Mouse (Mus musculus) cerebellum, postnatal 4 days (tissue): ENCODE measurements around the gene Zbtb3.
A peak's percentile ranks its signal among the peaks of the same experiment; 100 is the strongest.

Experiments used
- DNase-seq, 2 experiments: peaks; one replicate each; pipeline ENCODE4 v3.0.0; 2022; ENCODE audit warnings: low spot score in 2 of 2, mixed read lengths in 1 of 2

The Zbtb3 gene

DNA sequence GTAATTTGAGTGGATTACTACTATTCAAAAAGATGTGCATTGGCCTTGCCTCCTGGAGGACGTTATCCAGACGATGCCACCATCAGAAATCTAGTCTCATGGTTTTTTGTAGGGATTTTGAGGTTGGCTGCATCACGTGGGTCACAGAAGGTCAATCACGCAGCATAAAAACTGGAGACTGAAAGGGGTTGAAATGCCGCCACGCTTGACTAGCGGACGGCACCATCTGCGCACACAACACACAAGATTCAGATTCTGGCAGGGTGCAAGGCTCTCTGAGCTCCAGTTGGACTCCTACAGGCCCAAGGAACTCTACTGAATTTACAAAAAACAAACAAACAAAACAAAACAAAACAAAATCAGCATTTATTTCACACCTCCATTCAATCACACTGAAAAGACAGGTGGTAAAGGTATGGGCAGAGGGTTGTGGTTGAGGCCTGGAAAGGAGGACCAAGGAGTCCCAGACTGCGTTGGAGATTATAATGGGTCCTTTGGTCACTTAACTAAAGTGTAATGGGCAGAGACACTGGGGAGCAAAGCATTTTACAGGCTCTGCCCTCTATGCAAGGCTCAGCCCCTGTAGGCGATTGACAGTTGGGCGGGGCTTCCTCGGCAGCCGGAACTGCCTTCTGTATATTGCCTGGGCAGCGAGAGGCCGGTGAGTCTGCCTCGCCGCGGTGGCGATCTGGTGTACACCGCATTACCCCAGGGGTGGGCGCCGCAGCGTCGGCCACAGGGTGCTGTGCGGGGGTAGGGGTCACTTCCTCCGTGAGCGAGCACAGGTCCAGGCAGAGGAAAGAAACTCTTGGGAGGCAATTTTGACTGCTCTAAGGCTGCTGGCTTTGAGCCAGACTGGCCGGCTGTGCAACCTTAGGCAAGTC is 37.8 kb downstream of the Zbtb3 start:
- DNase-seq, result peak in 1 of 2 experiments; percentile 69

DNA sequence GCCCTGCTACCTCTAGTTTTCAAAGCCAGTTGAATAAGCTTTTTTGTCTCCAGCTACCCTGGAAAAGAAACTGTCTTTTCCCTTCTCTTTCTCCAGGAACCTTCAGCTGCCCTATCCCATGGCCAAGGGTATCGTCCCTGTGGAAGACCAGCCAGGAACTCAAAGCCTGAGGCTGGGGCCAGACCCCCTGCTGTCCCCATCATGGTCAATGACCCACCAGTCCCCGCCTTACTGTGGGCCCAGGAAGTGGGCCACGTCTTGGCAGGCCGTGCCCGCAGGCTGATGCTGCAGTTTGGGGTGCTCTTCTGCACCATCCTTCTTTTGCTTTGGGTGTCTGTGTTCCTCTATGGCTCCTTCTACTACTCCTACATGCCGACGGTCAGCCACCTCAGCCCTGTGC is 38.7 kb downstream of the Zbtb3 start:
- no peak for DNase-seq

DNA sequence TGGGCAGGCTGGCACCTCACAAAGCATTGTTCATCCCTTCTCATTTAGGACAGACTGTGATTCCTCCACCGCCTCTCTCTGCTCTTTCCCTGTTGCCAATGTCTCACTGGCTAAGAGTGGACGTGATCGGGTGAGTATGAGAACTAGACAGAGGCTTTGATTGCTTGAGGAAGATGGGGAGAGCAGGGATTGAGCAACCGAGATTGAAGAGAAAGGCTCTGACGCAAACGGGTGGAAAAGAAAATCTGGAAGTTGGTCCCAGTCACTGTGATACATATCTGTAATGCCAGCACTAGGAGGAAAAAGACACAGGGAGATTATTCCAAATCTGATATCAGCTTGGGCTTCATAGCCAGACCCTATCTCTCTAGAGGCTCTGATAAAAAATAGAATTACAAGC is 40.6 kb downstream of the Zbtb3 start:
- DNase-seq, result no peak

DNA sequence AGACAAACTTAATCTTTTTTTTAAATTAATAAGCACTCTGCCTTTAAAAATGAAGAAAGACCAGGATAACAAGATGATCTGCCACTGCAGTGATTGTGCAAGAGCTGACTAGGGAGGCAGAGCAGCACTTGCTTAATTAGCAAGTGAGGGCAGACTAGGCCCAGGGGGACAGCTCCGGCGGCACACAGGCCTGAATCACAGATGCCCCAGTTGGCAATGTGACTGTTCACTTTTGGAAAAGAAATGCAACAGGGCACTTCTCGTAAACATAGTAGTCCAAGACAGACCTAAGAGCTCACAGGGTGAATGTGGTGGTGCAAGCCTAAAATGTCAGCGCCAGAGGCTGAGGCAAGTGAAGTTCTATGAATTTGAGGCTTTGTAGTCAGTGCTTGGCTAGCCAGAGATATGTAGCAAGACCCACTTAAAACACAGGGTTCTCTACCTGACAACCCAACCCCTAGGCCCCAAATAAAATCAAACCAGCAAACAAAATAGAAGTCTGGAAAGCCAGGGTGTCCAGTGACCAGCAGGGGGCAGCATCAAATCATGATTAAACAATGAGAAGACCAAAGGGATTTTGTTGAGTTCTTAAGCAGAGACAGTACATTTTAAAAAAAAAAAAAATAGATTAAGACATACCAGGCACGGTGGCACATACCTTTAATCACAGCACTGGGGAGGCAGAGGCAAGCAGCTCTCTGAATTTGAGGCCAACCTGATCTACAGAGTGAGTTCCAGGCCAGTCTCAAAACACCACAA is 42.2 kb downstream of the Zbtb3 start:
- DNase-seq, result peak; percentile 57 to 80

DNA sequence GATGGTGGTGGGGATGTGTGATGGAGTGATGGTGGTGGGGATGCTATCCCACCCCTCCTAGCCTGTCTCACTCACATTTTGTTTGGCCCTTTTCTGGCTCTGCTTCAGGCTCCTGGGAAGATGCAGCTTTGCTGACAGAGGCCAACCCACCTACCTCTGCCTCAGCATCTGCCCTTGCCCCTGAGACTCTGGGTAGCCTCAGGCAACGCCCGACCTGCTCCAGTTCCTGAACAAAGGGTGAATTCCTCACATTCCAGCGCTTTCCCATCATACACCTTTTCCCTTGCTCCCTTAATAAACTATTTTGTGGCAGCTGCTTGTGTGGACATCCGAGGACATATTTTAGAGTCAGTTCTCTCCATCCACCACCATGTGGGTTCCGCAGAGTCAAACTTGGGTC is 46.0 kb downstream of the Zbtb3 start:
- DNase-seq, result no peak

DNA sequence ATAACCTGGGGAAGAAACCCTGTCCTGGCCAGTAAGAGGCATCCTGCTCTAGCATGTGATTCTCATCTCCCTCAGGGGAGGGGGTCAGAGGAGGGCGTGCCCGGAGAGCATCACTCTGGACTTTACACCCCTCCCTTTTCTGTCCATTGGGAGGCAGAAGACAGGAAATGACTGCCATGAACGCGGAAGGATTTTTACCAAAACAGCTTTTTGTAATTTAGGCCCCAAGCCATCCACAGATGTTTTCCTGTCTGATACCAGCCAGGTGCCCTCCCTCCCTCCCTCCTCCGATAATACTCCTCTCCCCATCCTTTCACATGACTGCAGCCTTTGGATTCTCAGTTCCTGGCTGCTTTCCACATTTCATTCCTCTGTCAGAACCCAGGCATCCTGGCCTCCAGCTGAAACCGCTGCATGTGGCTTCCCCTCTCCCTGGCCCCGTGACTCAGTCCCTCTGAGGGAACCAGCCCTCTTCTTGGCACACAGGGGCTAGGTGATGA is 48.1 kb downstream of the Zbtb3 start, which contains the start of gene Lrrn4cl:
TSS of gene Lrrn4cl (plus strand) at position 367 of the 500 bp plus-strand sequence.
- DNase-seq, result no peak

DNA sequence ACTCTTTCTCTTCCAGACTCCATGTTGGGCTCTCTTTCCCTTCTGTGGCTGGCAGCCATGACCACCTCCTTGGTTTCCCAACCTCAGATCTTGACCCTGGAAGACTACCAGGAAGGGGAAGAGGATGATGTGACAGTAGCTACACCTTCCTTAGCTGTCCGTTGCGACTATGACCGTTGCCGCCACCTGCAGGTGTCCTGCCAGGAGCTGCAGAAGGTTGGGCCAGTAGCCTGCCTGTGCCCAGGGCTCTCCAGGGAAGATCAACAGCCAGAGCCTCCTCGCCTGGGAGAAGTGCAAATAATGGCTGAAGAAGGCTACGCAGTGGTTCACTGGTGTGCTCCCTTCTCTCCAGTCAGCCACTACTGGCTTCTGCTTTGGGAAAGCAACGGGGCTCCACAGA is 49.3 kb downstream of the Zbtb3 start:
- no peak for DNase-seq

DNA sequence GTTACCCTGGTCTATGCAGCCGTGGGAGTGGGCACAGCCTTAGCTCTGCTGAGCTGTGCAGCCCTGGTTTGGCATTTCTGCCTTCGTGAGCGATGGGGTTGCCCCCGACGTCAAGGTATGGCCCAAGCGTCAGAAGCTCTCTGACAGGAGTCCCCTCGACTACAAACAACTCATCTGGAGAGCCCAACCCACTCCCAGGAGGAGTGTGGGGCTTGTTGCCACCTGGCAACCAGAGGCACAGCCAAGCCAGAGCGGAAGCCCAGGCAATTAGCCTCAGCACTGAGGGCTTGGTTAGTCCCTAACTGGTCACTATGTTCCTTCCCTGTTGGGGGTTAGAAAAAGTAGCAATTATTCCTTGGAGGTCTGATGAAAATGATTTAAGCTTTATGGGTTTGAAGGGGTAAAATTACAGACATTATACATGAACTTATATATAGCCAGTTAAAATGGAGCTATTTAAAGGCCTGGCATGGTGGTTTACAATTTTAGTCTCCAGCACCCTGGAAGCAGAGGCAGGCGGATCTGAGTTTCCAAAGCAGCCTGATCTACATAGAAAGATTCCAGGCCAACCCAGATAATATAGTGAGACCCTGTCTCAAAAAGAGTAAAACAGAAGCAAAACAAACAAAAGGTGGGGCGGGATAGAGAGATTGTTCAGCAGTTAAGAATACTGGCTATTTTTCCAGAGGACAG is 50.0 kb downstream of the Zbtb3 start:
- no peak for DNase-seq

DNA sequence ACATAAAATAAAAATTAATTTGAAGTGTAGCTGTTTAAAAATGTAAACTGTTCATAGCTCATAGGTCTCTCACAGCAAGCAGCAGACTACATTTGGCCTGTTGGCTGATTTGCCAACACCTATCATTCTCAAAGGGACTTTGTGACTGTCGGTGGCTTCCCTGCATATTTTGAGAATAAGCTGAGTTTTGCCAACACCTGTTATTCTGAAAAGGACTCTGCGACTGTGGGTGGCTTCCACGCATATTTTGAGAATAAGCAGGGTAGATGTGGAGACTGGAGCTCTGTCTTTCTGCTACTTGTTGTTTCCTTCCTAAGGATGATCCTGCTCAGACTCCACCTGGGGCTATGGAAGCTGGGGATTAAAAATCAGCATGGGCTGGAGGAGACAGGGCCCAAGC is 50.8 kb downstream of the Zbtb3 start:
- no peak for DNase-seq
